Mouse (Mus musculus): ENCODE results near the gene Tspan15. TPM values are rescaled to one million over a fixed set of nuclear protein-coding genes. Genes with fewer than 3 reads are reported as not detected.

Tspan15 gene
- polyA plus RNA-seq, 1 experiment, result 21.8 TPM

DNA sequence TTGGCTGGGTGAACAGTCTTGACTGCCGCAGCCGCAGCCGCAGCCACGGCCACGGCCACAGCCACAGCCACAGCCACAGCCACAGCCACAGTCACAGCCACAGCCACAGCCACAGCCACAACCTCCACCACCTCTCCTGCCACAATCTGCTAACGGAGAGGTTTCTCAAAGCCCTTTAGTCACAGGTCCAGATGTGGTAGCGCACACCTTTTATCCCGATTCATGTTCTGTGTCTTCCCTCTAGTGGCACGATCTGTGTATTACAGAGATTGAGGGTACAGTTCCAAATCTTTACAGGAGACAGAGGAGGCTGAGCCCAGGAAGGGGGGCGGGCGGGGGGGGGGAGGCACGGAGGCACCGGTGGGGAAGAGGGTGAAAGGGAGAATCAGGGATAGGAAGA is 11.8 kb upstream of the Tspan15 start:
- Histone ChIP-seq H3K4me1 (ENCODE audit: control insufficient read depth, insufficient read depth, insufficient read length, low read length) (no peaks in the 10 kb centered on the region), H3K27ac (replicated peaks; ENCODE audit: low read depth, low read length) (no peak overlapping the region), H3K4me3 (ENCODE audit: insufficient read depth, low read depth, low read length) (no peak overlapping the region)

DNA sequence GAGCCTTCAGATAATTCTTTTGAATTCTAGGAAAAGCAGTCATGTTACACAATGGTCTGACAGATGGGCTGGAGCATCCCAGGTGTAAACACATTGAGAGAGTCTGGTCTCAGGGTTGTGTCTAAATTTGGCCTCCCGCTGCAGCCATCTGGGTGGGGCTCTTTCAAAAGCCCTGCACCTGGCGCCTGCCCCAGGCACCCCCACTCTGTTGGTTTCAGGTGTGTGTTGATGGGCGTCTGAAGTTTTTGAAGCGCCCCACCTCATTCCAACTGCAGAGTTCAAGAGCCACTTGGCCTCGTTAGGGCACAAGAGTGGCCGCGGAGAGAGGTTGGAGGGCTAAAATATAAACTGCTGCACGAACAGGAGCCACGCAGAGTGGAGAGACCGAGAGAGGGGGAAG is 11.3 kb upstream of the Tspan15 start:
- Histone ChIP-seq H3K4me1 (ENCODE audit: control insufficient read depth, insufficient read depth, insufficient read length, low read length) (no peaks in the 10 kb centered on the region), H3K4me3 (ENCODE audit: insufficient read depth, low read depth, low read length) (no peak overlapping the region), H3K27ac (replicated peaks; ENCODE audit: low read depth, low read length) (no peak overlapping the region)

DNA sequence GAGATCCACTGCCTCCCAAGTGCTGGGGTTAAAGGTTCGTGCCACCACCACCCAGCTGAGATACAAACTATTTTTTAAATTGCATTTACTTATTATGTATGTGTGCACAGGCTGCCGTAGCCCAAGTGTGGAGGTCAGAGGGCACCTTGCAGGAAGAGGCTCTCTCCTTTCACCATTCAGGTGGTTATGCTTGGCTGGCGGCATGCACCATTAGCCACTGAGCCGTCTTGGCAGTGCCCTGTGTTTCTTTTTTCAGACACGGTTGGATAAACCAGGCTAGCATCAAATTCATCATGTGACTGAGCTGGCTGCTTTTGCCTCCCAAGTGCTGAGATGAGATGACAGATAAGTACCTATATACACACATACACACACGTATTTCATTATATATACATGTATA is 8.2 kb upstream of the Tspan15 start:
- H3K27ac ChIP-seq (replicated peaks; ENCODE audit: low read depth, low read length), result no peak overlapping the region
- H3K4me3 ChIP-seq (ENCODE audit: insufficient read depth, low read depth, low read length), result no peak overlapping the region
- no peaks in the 10 kb centered on the region for H3K4me1 ChIP-seq (ENCODE audit: control insufficient read depth, insufficient read depth, insufficient read length, low read length)

DNA sequence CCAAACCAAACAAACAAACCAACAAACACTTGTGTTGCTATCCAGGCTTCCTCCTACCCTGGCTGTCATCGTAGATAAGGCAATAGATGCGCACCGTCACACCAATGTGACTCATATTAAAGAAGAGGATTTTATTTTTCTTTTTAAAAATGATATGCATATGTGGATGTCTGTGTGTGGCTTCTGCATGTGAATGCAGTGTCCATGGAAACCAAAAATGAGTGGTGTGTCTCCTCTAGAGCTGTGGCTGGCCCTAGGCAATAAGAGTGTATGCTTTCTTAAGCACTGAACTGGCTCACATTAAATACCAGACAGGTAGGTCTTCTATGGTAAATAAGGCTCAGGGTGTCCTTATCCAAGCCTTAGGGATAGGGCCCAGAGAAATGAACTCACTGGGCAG is 7.6 kb upstream of the Tspan15 start:
- no peaks in the 10 kb centered on the region for H3K4me1 ChIP-seq (ENCODE audit: control insufficient read depth, insufficient read depth, insufficient read length, low read length)
- no peak overlapping the region for H3K27ac ChIP-seq (replicated peaks; ENCODE audit: low read depth, low read length)
- no peak overlapping the region for H3K4me3 ChIP-seq (ENCODE audit: insufficient read depth, low read depth, low read length)

DNA sequence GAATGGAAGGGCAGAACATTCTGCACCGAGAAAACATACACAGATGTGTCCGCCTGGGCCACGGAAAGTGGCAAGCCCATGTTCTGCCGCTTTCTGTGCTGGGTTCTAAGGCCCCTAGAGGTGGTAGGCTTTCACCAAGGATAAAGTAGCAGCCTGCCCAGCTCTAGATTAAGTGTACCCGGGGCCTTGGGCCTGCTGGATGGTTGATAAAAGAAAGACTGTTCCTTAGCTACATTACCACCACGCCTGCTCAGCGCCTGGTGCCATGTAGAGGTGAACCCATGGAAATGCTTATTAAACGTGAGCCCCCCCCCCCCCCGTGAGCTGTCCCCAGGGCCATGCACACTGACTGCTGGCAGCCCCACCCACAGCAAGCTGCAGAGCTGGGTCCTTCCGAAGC is 6.2 kb upstream of the Tspan15 start:
- peaks cover 3% of the 10 kb centered on the region; the same call in 1 of the 2 replicates for H3K4me1 ChIP-seq (ENCODE audit: control insufficient read depth, insufficient read depth, insufficient read length, low read length)
- H3K27ac ChIP-seq (replicated peaks; ENCODE audit: low read depth, low read length), result peak overlapping the region; percentile 58
- no peak overlapping the region for H3K4me3 ChIP-seq (ENCODE audit: insufficient read depth, low read depth, low read length)

DNA sequence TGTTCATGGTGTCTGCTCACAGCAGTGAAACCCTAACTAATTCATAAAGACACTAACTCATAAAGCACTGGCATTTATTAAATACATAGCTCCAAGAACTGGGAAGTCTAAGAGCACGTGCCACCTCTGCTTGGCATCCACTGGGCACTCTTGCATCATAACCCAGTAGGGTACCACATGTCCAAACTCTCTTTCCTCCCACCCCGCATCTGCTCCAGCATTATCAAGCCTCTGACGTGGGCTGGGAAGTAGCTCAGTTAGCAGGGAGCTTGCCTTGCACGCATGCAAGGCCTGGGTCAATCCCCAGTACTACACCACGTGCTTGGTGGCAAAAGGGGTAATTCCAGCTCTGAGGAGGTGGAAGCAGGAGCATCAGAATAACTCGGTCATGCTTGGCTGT is 5.1 kb upstream of the Tspan15 start:
- no peak overlapping the region for H3K4me3 ChIP-seq (ENCODE audit: insufficient read depth, low read depth, low read length)
- H3K27ac ChIP-seq (replicated peaks; ENCODE audit: low read depth, low read length), result no peak overlapping the region
- H3K4me1 ChIP-seq (ENCODE audit: control insufficient read depth, insufficient read depth, insufficient read length, low read length), result peaks cover 3% of the 10 kb centered on the region; the same call in 1 of the 2 replicates

DNA sequence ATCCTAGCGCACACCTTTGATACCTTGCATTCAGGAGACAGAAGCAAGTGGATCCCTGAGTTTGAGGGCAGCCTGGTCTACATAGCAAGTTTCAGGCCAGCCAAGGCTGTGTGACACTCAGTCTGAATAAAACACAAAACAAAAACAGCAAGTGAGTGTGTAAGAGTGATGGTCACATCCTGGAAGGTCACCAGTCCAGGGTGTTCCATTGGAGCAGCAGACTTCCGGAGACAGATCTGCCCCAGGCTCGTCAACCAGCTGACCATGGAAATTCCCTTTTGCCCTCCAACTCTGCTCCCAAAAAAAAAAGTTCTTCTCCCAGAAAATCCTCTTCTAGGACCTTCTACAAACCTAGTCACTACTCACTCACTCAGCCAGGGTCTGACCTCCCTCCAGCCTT is 760 bp upstream of the Tspan15 start:
- H3K4me3 ChIP-seq (ENCODE audit: insufficient read depth, low read depth, low read length), result no peak overlapping the region
- H3K27ac ChIP-seq (replicated peaks; ENCODE audit: low read depth, low read length), result peak overlapping the region; percentile 49
- peaks cover 17% of the 10 kb centered on the region for H3K4me1 ChIP-seq (ENCODE audit: control insufficient read depth, insufficient read depth, insufficient read length, low read length)

DNA sequence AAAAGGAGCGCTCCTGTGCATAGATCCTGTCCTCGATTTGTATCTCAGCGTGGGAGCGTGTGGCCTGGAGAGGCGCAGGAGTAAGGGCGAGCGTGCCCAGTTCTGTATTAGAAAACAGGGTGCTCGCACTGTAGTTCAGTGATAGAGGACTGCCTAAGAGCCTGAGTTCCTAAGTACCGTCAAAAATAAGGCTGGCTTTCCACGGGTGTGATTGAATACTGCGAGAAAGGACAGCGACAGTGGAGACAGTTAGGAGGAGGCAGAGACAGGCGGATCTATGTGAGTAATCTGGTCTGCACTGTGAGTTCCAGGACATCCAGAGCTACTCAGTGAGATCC is 313 bp upstream of the Tspan15 start:
- peak overlapping the region; percentile 28 for H3K27ac ChIP-seq (replicated peaks; ENCODE audit: low read depth, low read length)
- H3K4me3 ChIP-seq (ENCODE audit: insufficient read depth, low read depth, low read length), result peak overlapping the region; percentile 42
- peaks cover 17% of the 10 kb centered on the region for H3K4me1 ChIP-seq (ENCODE audit: control insufficient read depth, insufficient read depth, insufficient read length, low read length)

DNA sequence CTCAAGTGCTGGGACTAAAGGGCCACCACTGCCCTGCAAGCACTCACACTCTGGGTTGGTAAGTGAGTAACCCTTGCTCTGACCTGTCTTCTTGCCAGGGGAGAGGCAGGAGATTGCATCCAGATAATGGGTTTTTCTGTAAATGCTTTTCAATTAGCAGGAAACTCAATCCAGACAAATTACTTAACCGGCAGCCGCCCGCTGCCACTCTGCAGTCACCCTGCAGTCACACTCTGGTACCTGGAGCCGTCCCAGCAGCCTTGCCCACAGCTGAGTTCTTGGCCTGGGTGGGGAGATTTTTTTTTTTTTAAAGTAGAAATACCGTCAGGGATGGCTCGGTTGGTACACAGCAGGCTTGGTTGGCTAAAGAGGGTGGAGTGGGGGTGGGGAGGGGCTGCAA is 2.9 kb downstream of the Tspan15 start:
- no peak overlapping the region for H3K4me3 ChIP-seq (ENCODE audit: insufficient read depth, low read depth, low read length)
- H3K27ac ChIP-seq (replicated peaks; ENCODE audit: low read depth, low read length), result peak overlapping the region; percentile 64; the same call in 1 of the 2 replicates
- H3K4me1 ChIP-seq (ENCODE audit: control insufficient read depth, insufficient read depth, insufficient read length, low read length), result peaks cover 30% of the 10 kb centered on the region

DNA sequence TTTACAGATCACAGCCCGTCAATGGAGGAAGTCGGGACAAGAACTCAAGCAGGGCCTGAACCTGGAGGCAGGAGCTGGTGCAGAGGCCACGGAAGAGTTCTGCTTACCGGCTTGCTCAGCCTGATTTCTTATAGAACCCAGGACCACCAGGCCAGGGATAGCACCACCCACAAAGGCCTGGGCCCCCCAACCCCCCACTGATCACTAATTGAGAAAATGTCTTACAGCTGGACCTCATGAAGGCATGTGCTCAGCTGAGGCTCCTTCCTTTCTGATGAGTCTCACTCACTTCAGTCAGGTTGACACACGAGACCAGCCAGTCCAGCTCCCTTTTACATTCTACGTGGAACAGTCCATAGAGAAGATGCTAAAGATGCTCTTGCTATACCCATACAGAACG is 5.2 kb downstream of the Tspan15 start:
- Histone ChIP-seq H3K4me3 (ENCODE audit: insufficient read depth, low read depth, low read length) (no peak overlapping the region), H3K27ac (replicated peaks; ENCODE audit: low read depth, low read length) (no peak overlapping the region), H3K4me1 (ENCODE audit: control insufficient read depth, insufficient read depth, insufficient read length, low read length) (peaks cover 33% of the 10 kb centered on the region)

DNA sequence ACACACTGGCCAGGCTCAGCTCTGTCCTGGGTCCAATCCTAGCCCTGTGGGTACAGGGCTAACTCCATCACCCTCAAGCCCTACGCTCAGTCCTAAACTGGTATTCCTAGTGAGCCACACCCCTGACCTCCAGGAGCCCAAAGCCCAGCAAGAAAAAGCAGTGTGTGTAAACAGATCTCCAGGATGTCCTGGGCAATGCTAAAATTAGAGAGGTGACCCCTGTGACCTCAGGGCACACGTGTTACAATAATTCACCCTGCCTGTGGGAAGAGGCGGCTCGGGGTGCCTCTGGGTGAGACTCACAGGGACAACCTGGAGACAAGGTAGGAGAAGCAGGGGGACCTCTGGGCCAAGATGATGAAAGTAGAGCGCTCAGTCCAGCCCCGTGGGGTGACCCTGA is 6.8 kb downstream of the Tspan15 start:
- Histone ChIP-seq H3K27ac (replicated peaks; ENCODE audit: low read depth, low read length) (peak overlapping the region; percentile 16; the same call in 1 of the 2 replicates), H3K4me3 (ENCODE audit: insufficient read depth, low read depth, low read length) (no peak overlapping the region), H3K4me1 (ENCODE audit: control insufficient read depth, insufficient read depth, insufficient read length, low read length) (peaks cover 38% of the 10 kb centered on the region)

DNA sequence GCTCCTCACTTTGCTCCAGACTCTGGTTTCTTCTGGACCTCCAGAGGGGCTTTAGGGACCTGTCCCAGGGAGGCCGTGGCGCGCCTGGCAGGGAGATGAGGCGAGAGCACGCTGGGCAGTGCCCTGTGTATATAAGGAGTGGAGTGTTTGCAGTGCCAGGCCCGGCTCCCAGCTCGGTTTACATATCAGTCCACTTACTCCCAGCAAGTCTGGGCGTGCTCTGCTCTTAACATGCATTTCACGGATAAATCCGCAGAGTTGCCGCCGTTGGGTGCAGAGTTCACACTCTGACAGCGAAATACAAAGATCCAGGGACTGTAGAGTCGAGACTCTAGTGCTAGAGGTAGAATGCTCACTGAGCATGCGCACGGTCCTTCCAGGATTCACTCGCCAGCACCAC is 8.3 kb downstream of the Tspan15 start:
- peaks cover 40% of the 10 kb centered on the region for H3K4me1 ChIP-seq (ENCODE audit: control insufficient read depth, insufficient read depth, insufficient read length, low read length)
- no peak overlapping the region for H3K4me3 ChIP-seq (ENCODE audit: insufficient read depth, low read depth, low read length)
- H3K27ac ChIP-seq (replicated peaks; ENCODE audit: low read depth, low read length), result no peak overlapping the region

DNA sequence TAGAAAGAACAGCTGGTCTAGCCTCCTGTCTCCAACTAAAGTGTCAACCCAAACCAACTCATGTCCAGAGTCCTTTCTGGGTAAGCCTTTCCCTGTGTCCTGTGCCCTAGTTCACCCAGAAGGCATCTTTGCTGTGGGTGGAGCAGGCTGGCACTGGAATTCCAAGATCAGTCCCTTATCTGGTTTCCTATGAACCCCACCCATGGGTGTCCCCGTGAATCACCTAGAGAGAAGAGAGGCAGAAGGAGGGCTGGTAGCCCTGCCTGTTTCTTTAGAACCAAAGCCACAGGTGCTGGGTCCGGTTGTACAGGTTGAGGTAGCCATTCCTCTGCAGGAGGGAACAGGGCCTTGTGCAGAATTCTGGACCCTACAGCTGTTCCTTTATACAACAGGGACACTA is 9.4 kb downstream of the Tspan15 start:
- Histone ChIP-seq H3K4me1 (ENCODE audit: control insufficient read depth, insufficient read depth, insufficient read length, low read length) (peaks cover 47% of the 10 kb centered on the region), H3K4me3 (ENCODE audit: insufficient read depth, low read depth, low read length) (no peak overlapping the region), H3K27ac (replicated peaks; ENCODE audit: low read depth, low read length) (no peak overlapping the region)

DNA sequence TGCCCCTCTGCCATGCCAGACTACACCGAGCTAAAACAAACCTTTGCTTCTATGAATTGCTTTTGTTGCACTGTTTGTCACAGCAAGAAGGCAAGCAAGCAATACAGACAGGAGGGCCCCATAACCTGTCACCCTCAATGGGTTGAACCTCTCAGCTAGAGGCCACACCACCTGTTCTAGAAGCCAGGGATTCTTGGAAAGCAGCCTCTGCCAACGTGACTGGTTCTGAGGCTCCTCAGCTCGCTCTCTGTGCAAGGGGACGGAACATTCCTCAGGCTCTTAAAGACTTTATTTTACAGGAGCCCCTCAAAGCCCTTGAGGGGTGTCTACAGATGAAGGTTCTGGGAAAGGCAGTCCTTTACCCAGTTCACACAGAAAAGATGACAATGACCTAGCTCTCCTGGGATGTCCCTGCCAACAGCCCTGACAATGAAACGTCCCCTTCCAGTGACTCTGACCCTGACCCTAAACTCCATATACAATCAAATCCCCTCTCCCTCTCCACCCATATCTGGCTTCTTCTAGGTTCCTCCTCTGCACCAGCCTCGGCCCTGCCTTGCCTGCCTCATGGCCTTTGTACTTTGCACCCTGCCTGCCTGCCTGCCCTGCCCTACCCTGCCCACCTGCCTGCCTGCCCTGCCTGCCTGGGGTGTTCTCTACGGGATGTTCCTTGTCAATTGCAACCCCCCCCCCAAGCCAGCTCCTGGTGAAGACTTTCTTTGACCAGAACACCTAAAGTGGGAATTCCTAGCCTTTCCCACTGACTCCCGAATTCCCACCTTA is 10.1 kb downstream of the Tspan15 start:
- no peak overlapping the region for H3K27ac ChIP-seq (replicated peaks; ENCODE audit: low read depth, low read length)
- H3K4me3 ChIP-seq (ENCODE audit: insufficient read depth, low read depth, low read length), result no peak overlapping the region
- H3K4me1 ChIP-seq (ENCODE audit: control insufficient read depth, insufficient read depth, insufficient read length, low read length), result peaks cover 50% of the 10 kb centered on the region

DNA sequence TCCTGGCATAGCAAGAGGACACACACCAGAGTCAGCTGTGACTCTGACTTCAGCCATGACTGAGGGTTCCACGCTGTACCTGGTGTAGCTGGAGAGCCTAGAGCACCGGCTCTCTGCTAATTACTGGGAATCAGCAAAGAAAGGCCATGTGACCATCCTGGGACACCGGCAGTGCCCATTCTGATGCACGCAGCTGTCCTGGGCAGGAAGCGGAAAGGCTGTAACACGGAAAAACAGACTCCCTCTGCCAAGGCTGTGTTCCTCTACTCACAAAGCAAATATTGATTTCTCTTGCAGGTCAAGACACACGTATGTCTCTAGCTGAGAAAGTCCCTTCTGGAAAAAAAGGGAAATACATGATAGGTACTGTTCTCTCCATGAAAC is 12.3 kb downstream of the Tspan15 start:
- peaks cover 47% of the 10 kb centered on the region for H3K4me1 ChIP-seq (ENCODE audit: control insufficient read depth, insufficient read depth, insufficient read length, low read length)
- H3K27ac ChIP-seq (replicated peaks; ENCODE audit: low read depth, low read length), result peak overlapping the region; percentile 55
- H3K4me3 ChIP-seq (ENCODE audit: insufficient read depth, low read depth, low read length), result no peak overlapping the region

DNA sequence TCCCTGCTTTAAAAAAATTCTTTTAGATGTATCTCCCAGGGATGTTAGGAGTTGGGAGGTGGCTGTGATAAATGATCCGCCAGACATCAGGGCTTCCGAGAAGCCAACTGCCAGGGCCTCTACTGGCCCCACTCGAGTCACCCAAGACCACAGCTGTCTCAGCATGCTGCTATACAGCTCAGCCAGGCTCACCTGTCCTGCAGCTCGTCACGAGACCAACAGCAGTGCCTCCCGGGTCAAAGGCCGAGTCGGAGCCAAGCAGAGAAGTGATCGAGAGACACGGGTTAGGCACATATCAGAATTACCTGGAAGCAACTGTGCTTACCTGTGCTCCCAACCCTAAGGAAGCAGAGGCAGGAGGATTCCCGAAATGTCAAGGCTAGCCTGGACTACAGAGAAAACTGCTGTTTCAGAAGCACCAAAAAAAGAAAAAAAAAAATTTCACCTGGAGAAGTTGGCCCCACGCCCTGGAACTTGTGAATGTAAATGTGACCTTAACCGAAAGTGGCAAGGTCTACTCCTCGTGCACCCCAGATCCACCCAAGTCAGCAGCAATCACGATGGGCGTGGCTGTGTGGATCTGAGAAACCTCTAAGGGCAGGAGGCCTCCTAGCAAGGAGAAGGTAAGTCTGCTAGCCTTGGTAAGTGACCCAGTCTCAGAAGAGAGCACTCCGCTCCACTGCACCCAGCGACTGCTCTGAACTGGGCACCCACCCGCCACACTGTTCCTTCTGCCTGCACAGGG is 12.8 kb downstream of the Tspan15 start:
- no peak overlapping the region for H3K4me3 ChIP-seq (ENCODE audit: insufficient read depth, low read depth, low read length)
- H3K27ac ChIP-seq (replicated peaks; ENCODE audit: low read depth, low read length), result peak overlapping the region; percentile 55
- H3K4me1 ChIP-seq (ENCODE audit: control insufficient read depth, insufficient read depth, insufficient read length, low read length), result peaks cover 52% of the 10 kb centered on the region
